Mouse (Mus musculus): ENCODE measurements around the gene Nop9.

DNA sequence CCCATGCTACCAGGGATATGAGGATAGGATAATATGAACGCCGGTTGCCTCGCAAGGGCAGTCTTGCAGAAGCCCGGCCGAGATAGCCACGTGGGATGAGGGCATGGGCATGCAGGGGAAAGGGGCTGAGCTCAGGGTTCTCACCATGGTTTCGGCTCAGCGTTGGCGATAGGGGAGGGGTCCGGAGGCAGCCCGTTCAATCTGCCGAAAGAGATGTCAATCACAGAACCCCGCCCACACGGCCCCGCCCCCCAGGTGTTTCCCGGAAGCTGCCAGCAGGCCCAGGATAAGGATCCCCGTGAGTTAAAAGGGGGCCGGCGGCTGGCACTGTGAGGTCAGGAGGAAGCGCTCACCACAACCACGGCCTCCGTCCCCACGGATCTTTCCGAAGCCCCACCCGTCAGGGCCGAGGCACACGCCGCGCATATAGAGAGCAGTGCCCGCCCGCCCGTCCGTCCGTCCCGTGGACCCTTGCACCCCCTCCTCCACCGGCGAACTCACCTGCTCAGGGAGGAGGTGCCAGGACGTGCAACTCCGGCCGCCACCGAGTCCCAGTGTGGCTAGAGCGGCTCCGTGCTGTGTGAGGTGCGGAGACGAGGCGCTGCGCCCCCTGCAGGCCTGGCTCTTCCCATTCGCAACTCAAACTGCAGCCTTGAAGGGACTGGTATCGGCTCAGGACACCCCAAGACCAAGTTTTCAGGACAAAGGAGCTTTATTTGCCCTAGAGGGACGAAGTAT lies 23.6 kb upstream of the Nop9 start, which contains the start of gene Rabggta:
- 0 out of 2 replicates have a peak, but pooled peaks have one; percentile 59 for TF ChIP-seq KAT2A (IDR thresholded peaks at IDR 0.05; ENCODE audit: insufficient replicate concordance, low read length)
- peak; percentile 75 for TF ChIP-seq POLR2A (IDR thresholded peaks at IDR 0.05; ENCODE audit: low read depth, low read length)
- TF ChIP-seq TCF12 (IDR thresholded peaks at IDR 0.05; ENCODE audit: low read depth, low read length): peak; percentile 92
- peak; percentile 87 for TF ChIP-seq MAX (IDR thresholded peaks at IDR 0.05; ENCODE audit: low read length)
- peak; percentile 46 to 90 for TF ChIP-seq CTCF (conservative IDR thresholded peaks at IDR 0.05 in 1 of 2, IDR thresholded peaks at IDR 0.05 in 1 of 2; ENCODE audit: low read depth in 2 of 2, low read length in 2 of 2)
- peak; percentile 85 for TF ChIP-seq GABPA (IDR thresholded peaks at IDR 0.05; ENCODE audit: insufficient replicate concordance, low read depth, low read length)
- TF ChIP-seq MAZ (IDR thresholded peaks at IDR 0.05; ENCODE audit: low read depth, low read length): peak; percentile 30; the same call in 1 of the 2 replicates
- no peak for TF ChIP-seq POLR2AphosphoS2 (IDR thresholded peaks at IDR 0.05; ENCODE audit: low read depth, low read length)
